Mouse (Mus musculus) liver, adult 2 months (tissue): ENCODE results near the gene Zswim5.

ENCODE experiments used
- CTCF ChIP-seq: fragments of 200-500 bp; IDR thresholded peaks from 2 replicates; pipeline ENCODE4 v1.5.1; 2011; ENCODE audit warnings: low read depth, low read length, control low read depth
- POLR2A ChIP-seq: fragments of 200-500 bp; IDR thresholded peaks from 2 replicates; pipeline ENCODE4 v1.6.1; 2011; ENCODE audit warnings: low read length, control low read depth; ENCODE audit not compliant: insufficient read depth; ENCODE audit errors: extremely low read depth

DNA sequence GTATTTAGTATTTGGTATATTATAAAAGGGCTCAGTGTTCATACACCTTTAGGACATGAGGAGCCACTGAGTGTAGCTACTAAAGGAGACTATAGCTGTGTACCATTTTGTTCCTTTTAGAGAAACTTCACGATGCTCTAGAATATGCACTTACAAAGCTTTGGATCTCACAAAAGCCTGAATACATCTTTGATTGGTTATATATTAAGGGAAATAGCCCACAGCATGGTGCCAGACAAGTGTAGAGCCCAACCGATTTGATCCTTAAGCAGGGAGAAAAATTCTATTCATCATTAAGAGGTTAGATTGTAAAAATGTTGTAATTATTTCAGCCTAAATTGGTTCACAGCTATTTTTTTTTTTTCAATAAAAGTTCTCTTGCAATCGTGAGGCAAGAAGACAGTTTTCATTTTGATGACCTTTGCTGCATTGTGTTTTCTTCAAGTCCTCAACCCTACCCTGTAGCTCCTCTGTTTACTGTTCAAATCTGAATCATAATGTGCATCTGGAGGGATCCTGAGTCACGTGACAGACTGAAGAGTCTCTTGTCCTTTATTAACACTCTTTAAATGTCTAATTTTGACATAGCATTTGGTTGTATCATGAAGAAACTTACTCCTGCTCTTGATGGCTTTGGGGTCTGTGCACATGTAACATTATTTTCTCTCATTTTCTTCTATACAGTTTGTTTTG, 33.5 kb downstream of the Zswim5 start:
- TF ChIP-seq CTCF (no peak), POLR2A (no peak)
